Mouse (Mus musculus): ENCODE results near the gene Pde4d.

Gene Pde4d

DNA sequence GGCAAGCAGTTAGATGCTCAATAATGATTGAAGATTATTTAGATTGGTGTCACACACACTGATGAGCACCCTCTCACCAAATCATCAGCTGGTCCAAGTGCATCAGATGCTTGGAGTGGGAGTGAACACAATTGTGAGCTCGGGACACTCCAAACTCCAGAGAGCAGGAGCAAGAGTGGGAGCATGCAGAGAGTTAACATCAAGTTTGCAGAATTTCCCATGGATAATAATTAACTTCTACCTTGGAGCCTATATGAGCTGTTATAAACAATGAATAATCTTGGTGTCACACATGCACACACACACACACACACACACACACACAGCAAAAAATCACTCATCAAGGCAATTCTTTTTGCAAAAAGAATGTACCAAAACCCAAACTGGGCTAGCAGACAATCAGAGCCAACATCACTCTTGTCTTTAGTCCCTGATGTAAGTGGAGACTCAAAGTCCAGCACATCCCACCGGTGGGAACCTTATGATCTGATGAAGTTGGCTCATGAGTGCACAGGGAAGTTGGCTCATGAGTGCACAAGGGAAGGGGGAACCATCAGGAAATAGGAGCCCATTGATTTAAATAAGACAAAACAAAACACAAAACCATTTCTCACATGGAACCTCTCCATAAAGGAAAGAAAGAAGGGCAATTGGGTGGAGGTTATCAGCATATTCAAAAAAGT is 1391.5 kb downstream of the Pde4d start:
- in situ Hi-C loops (cut with MboI, MseI), result loop anchor here (10.0 kb wide), 1 partner anchor 54 kb away; no protein-coding TSS in a partner anchor

DNA sequence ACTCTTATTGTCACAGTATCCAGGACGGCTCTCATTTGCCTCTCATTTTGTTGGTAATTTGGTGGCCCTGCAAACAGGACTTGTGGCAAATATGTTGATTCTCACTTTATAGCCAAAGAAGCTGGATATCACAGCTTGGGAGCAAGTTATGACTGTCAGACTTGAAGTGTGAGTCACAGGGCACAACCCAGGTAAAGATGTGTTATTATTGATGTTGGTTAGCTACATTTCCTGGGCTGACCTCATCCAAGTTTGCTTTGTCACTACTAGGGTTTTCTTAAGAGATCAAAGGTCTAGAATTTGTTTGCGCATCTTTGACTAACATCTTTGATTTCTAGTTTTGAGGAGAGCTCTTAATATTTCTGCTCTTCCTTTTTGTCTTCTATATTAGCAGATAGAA is 1393.2 kb downstream of the Pde4d start:
- in situ Hi-C loops (cut with MboI, MseI), result loop anchor here (10.0 kb wide), 1 partner anchor 52 kb away; no protein-coding TSS in a partner anchor

DNA sequence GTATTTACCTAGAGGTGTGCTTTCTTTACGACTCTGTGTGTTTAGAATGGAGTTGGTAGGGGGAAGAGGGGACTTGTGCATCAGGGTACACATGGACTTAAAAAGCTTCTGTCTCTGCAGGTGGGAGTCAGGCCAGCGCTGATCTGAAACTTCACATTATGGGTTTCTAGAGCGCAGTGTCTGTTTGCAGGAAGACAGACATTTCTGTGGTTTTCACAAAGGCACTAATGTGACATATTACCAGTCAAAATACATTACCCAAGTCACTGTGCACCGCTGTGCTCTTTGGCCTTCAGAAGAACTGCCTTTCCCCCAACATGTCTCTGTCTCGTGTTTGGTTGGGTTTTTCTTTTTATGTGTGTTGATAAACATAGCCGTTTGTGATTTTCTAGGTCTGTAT is 1395.1 kb downstream of the Pde4d start:
- in situ Hi-C loops (cut with MboI, MseI), result loop anchor here (10.0 kb wide), 1 partner anchor 50 kb away; no protein-coding TSS in a partner anchor

DNA sequence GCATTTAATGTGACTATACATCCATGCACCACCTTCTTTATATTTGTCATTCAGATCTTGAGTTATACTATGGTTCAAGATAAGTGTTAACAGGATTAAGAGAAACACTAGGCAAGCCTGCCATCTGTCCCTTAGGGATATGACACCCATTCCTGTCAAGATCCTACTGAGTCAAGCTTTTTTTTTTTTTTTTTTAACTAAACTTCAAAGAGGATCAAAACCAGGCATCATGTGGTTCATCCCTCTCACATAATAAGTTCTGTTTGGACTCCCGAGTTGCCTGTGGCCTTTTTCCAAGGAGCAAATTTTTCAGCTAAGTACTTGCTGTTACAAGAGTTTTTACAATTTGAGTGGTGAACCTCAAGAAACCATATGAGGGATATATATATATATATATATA is 1414.1 kb downstream of the Pde4d start:
- in situ Hi-C loops (cut with MboI, MseI), result no loop called here

DNA sequence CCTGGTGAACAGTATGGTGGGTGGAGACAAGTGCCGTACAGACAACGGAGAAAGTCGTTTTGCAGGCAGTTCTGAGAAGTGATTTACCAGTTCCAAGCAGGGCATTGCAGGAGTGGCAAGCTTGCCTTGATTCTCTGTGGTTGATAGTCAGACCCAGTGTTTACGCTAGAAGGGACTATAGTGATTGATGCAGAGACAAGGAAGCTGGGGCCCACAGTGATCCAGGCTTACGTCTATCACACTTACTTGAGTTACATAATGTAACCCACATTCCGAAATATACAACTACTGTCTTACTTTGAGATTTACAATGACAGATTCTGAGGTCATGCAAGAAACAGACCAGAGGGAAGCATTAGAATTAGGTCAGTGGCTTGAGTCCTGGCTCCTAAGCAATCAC is 1414.6 kb downstream of the Pde4d start:
- in situ Hi-C loops (cut with MboI, MseI), result no loop called here

DNA sequence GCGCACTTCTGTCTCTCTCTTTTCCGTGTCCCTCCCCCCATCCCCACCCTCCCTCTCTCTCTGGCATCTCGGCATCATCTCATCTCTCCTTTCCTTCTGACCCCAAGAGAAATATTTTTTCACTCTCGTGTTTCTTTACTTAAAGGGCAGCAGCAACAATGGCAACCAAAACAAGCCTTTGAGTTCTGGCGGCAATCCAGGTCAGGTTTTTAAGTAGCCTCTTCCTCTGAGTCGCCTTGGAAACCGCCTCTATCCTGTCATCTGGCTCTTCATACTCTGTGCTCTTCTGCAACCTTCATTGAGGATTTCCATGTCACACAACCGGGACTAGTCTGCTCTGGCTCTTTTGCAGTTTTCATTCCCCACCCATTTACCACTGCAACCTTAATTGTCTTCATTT is 1430.6 kb downstream of the Pde4d start:
- in situ Hi-C loops (cut with MboI, MseI), result no loop called here

DNA sequence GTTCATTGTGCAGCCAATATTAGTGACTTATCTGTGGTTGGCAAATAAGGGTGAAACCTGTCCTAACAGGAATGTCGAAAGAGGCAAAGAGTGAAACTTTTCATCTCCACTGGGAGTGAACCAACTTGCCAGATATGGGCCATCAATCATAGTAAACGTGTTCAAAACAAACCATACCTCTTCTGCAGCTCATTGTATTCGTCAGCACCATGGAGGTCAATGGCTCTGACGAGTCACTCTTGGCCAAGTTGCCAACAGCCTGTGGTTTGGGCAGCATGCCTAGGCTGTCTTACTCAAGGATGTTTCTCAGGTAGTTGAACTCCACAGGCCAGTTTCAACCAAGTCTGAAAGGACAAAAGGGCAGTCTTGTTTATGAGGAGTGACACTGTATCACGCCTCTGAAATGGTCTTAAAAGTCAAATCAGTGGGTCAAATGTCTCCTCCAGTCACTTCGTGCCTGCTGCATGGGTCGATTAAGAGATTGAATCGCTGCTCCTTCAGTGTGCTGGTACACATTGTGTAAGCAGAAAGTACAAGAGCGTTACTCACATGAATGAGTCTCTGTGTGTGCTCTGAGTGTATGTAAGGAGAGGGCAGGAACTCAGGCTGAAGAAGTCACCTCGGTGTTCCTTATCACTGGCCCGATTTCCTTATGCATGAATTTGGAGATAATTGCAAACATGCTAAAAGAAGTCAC is 1431.6 kb downstream of the Pde4d start:
- in situ Hi-C loops (cut with MboI, MseI), result no loop called here

DNA sequence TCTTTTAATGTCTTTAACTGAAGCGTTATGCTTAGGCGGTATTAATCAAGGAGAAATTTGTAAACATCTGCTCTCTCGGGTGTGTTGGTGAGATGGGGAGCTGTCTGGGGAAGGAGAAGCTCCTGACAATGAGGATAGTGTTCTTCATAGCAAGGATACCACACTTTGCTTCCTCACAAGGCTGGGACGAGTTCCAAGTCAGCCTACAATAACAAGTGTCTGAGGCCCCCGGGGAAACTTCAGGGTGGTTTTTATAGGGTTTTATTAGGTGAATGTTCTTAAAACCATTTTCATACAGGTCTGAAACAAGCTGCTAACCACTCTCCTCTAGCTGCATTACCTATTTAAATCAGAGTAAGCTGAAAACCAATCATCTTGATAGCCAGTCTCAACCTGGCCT is 1433.9 kb downstream of the Pde4d start:
- in situ Hi-C loops (cut with MboI, MseI), result no loop called here

DNA sequence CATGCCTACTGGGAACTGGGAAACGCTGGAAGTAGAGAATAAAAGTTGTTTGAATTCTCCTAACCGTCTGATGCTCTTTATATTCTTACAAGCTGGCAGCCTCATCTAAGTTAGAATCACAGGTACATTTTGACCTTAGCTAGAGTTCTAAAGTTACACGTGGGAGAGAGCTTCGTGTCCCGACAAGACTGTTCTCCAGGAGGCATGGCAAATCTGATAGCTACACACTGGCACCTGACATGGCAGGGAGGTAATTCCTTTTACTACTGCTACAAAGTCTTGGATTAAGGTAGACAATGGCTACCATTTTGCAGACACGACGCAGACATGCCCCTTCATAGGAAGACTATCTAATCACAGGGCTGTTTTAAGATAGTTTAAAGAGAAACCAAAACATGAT is 1435.1 kb downstream of the Pde4d start:
- in situ Hi-C loops (cut with MboI, MseI), result no loop called here

DNA sequence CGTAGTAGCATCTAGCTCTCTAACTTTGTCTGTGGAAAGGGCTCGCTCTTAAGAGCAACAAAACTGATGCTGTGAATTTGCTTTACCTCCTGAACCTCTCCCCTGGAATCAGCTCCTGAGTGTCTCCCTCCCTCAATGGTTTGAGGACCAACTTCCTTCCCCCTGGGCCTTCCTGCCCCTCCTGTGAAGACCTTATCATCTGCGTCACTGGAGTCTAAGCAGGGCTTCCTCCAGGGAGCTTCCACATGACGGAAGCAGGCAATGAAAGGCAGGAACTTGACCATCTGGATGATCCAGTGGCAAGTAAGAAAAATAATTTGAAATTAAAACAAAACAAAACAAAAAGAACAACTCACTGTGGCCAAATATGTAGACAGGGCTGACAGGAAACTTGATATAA is 1438.5 kb downstream of the Pde4d start:
- in situ Hi-C loops (cut with MboI, MseI), result no loop called here

DNA sequence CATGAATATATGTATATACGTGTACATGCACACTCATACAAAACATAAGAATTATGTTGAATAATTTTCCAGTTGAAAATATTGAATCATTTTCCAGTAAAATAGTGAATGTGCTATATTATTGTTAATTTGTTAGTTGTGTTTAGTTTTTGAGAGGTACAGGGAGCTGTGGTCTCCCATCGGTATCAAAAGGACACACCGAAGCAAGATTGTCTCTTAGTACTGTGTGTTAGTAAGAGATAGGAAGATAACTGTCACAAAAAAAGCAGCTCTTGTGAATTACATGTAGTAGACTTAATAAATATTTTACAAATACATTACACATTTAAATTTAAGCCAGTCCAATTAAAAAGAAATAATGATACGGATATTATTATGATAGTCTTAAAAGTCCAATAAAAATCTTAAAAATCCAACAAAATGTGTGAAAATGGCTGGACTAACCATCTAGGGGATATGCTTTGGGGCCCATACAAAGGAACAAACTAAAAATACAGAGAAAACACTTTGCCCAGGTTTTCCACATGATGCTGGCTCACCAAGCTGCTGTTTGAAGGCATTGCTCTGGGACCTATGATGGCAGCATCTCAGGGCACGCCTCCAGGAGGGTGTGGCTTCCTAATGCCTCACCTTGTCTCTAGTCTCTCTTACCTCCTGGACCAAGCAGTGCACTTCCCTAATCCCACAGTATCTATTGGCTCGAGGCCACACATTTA is 1441.6 kb downstream of the Pde4d start:
- in situ Hi-C loops (cut with MboI, MseI), result loop anchor here (10.0 kb wide), 1 partner anchor 47 kb away; no protein-coding TSS in a partner anchor

DNA sequence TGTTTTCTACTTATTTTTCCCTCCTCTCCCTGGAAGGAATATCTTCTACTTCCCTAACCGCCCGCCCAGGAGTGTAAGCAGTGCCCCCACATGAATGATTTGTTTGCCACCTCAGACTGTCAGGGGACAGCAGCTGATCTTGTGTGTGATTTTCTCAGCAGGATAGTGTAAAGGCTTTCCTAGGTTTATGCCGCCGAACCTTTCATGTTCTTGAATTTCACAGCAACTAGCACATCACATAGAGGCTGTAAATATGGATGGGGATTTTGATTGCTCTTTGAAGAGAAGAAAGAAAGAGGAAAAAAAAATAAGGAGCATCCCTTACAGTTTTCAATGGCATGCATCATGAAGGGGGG is 1442.1 kb downstream of the Pde4d start:
- in situ Hi-C loops (cut with MboI, MseI), result loop anchor here (10.0 kb wide), 1 partner anchor 47 kb away; no protein-coding TSS in a partner anchor

DNA sequence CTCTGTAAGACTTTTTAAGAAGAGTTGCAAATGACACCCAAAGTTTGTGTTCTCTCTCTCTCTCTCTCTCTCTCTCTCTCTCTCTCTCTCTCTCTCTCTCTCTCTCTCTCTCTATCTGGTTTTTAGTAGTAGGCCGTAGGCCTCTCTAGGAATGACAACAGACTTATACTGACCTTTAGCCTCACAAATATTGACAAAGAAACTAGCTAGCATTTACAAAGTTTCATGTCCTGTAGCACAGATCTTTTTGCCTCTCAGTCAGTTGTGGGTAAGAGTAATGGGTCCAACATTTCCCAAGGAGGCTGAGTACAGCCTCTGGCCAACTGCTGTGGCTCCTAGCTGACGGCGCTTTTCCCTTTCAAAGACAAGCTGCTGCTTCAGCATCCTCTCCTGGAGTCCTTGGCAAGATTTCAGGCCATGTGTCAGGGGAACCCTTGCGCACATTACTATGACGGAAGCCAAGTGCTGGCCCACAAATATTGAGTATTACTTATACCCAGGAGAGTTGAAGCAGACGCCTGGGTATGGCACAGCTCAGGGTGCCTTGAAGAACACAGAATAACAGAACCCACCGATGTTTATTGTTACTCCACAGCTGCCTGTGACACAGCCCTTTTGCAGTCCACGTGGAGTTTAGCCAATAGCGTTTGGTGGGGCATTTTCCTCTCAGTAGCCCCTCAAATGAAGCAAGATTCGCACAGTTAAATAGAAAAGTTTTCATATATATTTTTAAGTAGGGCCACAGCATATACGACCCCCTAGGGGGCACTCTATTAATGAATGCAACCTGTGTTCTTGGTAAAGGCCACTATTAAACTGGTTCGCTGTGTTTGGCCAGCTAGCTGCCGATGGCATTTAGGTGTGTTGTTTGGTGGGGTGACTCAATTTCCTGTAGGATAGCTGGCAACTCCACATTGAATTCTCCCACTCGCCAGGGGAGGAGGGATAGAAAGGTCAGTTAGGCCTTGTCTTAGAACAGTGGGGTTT is 1450.0 kb downstream of the Pde4d start:
- in situ Hi-C loops (cut with MboI, MseI), result loop anchor here (10.0 to 25.0 kb wide), 2 partner anchors 55 to 662 kb away; no protein-coding TSS in a partner anchor

DNA sequence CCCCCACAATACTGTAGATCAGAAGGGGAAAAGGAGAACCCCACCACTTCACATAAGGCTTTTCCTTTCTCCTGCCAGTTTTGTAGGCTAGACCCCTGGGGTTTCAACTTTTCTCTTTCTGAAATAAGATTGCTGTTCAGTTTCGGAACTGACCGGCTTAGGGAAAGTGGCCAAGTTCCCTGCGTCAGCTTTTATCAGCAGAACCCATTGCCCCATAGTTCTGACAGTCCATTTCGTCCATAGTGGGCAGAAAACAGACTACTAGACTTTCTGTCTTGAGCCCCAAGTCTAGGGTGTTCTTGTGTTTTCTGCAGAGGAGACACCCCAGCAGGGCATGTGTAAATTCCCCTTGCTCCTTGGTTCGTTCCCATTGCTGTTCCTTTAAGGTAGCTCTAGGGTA is 1452.1 kb downstream of the Pde4d start:
- in situ Hi-C loops (cut with MboI, MseI), result loop anchor here (25.0 kb wide), 1 partner anchor 665 kb away; no protein-coding TSS in a partner anchor

DNA sequence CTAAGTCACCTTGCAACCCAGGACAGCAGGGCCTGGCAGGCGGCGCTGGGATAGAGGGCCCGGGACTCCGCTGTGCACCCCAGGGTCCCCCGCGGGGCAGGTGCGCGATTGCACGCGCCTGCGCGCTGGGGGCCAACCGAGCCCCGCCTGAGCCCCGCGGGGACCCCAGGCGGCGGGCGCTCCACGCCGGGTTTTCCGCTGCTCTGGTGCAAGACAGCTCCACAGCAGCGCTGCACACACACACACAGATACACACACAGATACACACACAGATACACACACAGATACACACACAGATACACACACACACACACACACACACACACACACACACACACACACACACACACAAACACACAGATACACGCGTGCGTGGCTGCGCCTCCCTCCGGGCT is 1452.7 kb downstream of the Pde4d start:
- in situ Hi-C loops (cut with MboI, MseI), result loop anchor here (25.0 kb wide), 1 partner anchor 665 kb away; no protein-coding TSS in a partner anchor

DNA sequence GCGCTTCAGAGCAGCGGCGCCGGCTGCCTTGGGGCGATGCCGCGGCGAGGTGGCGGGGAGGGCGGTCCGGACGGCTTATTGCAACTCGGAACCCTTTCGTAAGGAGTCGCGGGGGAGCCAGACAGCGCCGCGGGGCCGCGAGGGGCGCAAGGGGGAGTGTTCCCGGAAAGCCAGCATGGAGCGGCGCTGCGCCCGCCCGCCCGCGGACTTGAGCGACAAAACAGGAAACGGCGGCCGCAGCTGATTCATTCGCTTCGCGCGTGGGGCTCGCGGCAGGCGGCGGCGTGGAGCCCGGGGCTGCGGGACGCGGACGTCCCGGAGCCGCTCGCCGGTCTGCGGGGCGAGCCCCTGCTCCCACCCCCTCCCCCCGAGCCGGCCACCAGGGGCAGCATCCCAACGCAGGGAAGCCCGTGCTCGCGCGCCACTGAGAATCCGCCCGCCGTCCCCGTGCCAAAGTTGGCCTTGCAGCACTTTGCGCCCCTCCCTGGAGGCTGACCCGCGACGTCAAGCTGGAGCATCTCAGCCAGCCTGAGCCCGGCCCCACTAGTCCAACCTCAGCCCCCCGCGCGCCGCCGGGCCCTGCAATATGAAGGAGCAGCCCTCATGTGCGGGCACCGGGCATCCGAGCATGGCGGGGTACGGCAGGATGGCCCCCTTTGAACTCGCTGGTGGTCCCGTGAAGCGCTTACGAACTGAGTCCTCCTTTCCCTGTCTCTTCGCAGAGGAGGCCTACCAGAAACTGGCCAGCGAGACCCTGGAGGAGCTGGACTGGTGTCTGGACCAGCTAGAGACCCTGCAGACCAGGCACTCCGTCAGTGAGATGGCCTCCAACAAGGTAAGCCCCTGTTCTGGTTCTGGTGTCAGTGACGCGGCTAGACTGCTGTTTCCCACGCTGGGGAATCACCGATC is 1453.4 kb downstream of the Pde4d start:
- in situ Hi-C loops (cut with MboI, MseI), result loop anchor here (25.0 kb wide), 1 partner anchor 666 kb away; no protein-coding TSS in a partner anchor

DNA sequence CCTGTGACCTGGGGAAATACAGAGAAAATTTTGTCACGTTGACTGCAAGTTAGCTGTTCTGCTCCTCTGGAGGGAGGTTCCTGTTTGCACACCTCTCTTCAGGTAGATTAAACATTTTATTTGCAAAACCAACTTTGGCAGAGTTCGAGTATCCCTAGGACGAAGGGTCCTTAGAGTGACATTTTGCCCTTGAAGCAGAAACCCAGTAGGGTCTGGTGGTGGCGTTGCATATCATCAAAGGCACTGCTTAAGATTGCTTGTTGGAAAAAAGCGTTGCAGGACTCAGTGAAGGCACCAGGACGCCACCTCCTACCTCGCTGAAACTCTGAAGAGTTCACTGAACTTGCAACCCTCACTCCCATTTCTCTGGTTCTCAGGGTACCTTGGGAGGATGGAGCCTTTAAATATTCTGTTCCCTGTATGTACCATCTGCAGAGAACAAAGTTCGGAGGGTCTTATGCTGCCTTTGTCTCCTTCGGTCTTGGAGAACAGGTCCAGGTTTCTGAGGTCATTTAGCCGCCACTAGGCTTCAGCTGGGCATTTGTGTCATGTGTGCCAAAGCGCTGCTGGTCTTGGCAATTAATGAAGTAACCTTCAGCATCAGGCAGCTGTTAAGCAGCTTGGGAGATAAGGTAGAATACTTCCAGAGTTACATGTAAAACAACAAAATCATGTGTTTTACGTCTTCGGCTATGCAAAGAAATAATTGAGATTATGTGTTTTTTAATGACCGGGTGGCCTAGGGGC is 1454.2 kb downstream of the Pde4d start:
- in situ Hi-C loops (cut with MboI, MseI), result loop anchor here (25.0 kb wide), 1 partner anchor 667 kb away; no protein-coding TSS in a partner anchor

DNA sequence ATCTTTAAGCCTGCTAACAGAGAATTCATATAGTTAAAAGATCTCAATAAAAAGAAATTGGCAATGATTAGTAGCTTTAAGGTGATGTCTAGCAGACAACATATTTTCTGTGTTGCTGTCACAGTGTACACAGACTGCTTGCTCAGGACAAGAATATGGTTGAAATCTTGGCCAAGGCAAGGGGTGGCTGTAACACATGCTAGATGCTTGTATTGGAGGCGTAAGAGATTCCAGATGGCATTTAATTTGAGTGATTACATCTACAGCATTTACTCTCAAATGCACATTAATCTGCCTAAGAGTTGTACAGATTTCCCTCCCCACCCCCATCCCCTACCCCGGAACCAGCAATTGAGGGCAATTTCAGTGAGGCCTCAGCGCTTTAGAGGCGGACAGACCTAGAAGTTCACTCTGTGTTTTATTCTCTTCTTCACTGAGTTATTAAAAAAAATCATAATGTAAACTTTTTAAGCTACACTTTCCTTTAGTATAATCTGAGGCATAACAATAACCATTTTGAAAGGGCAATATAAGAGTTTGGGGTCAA is 1456.7 kb downstream of the Pde4d start:
- in situ Hi-C loops (cut with MboI, MseI), result loop anchor here (5.0 to 25.0 kb wide), 2 partner anchors 129 to 669 kb away; no protein-coding TSS in a partner anchor

DNA sequence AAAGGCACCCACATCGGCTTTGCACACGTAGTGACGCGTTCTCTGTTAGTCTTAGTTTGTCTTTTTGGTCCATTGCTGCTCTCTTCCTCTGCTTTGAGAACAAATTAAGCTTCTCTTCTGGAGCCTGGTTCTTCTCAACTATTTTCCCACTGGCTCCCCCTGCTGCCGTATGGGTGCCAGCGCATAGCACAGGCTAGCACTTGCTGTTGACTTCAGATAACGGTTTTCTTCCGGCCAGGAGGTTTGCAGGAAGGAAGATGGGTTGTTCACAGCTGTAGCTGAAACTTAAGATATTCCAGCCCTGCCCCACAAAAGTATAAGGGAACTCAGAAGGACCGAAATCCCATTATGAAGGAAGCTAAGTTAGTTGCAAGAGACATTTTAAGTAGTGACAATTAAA is 1457.9 kb downstream of the Pde4d start:
- in situ Hi-C loops (cut with MboI, MseI), result loop anchor here (5.0 to 25.0 kb wide), 2 partner anchors 130 to 670 kb away; no protein-coding TSS in a partner anchor

All from regulatory T cell (primary cell).